Mouse (Mus musculus): ENCODE data around the gene S100a13.

The S100a13 gene

GRCm38 (mm10) chr3:90508287-90508949 is 5.8 kb upstream of the S100a13 start:
- no peak for DNase-seq (ENCODE audit: low spot score)

GRCm38 (mm10) chr3:90508950-90509746 is 5.1 kb upstream of the S100a13 start, which contains the start of gene Chtop:
Chtop (minus strand) TSS chr3:90509498.
- DNase-seq (ENCODE audit: low spot score): peak; percentile 99

GRCm38 (mm10) chr3:90509747-90510123 is 4.5 kb upstream of the S100a13 start:
- no peak for DNase-seq (ENCODE audit: low spot score)

- no peak for DNase-seq (ENCODE audit: low spot score)
Observed at GRCm38 (mm10) chr3:90512276-90512675, 2.0 kb upstream of the S100a13 start.

- no peak for DNase-seq (ENCODE audit: low spot score)
Observed at GRCm38 (mm10) chr3:90512948-90513642, 1.1 kb upstream of the S100a13 start.

- no peak for DNase-seq (ENCODE audit: low spot score)
Observed at GRCm38 (mm10) chr3:90514691-90515090, 456 bp downstream of the S100a13 start.

- no peak for DNase-seq (ENCODE audit: low spot score)
Observed at GRCm38 (mm10) chr3:90515242-90515641, 1.0 kb downstream of the S100a13 start.

GRCm38 (mm10) chr3:90515789-90516188 is 1.6 kb downstream of the S100a13 start:
- no peak for DNase-seq (ENCODE audit: low spot score)

- DNase-seq (ENCODE audit: low spot score): no peak
Observed at GRCm38 (mm10) chr3:90517711-90518110, 3.5 kb downstream of the S100a13 start.

GRCm38 (mm10) chr3:90525421-90525820 is 11.2 kb downstream of the S100a13 start:
- DNase-seq (ENCODE audit: low spot score): no peak

- DNase-seq (ENCODE audit: low spot score): no peak
Observed at GRCm38 (mm10) chr3:90526076-90526475, 11.8 kb downstream of the S100a13 start.

- no peak for DNase-seq (ENCODE audit: low spot score)
Observed at GRCm38 (mm10) chr3:90526580-90526979, 12.3 kb downstream of the S100a13 start, which contains the start of gene S100a14. S100a14 (plus strand) TSS chr3:90526856.

- no peak for DNase-seq (ENCODE audit: low spot score)
Observed at GRCm38 (mm10) chr3:90527291-90527873, 13.1 kb downstream of the S100a13 start.

- DNase-seq (ENCODE audit: low spot score): no peak
Observed at GRCm38 (mm10) chr3:90531713-90532112, 17.5 kb downstream of the S100a13 start.

GRCm38 (mm10) chr3:90535446-90535845 is 21.2 kb downstream of the S100a13 start:
- no peak for DNase-seq (ENCODE audit: low spot score)

GRCm38 (mm10) chr3:90537141-90537904 is 23.1 kb downstream of the S100a13 start, which contains the start of gene S100a16:
S100a16 (plus strand) TSS chr3:90537254.
- DNase-seq (ENCODE audit: low spot score): peak; percentile 65

GRCm38 (mm10) chr3:90537905-90538296 is 23.7 kb downstream of the S100a13 start:
- no peak for DNase-seq (ENCODE audit: low spot score)

GRCm38 (mm10) chr3:90540904-90541303 is 26.7 kb downstream of the S100a13 start:
- no peak for DNase-seq (ENCODE audit: low spot score)

GRCm38 (mm10) chr3:90549676-90550420 is 35.6 kb downstream of the S100a13 start:
- no peak for DNase-seq (ENCODE audit: low spot score)

- no peak for DNase-seq (ENCODE audit: low spot score)
Observed at GRCm38 (mm10) chr3:90550421-90550790, 36.2 kb downstream of the S100a13 start.

- DNase-seq (ENCODE audit: low spot score): no peak
Observed at GRCm38 (mm10) chr3:90552231-90552630, 38.0 kb downstream of the S100a13 start.
